Mouse (Mus musculus): ENCODE measurements around the gene Hoxd13. TPM values are rescaled to one million over a fixed set of nuclear protein-coding genes. Genes with fewer than 3 reads are reported as not detected.

Gene Hoxd13
- total RNA-seq (2023), result not detected

GRCm38 (mm10) chr2:74667842-74668357, at the start of gene Hoxd13:
TSS of gene Hoxd13 (plus strand) at chr2:74668310.

GRCm38 (mm10) chr2:74659507-74660005, 8.6 kb upstream of the Hoxd13 start, which contains the start of gene Evx2:
TSS of gene Evx2 (minus strand) at chr2:74659557.

GRCm38 (mm10) chr2:74674881-74675665, 7.0 kb downstream of the Hoxd13 start, which contains the start of gene Hoxd12:
TSS of gene Hoxd12 (plus strand) at chr2:74675013.

GRCm38 (mm10) chr2:74678891-74679595, 10.9 kb downstream of the Hoxd13 start, which contains the start of gene Hoxd11:
TSS of gene Hoxd11 (plus strand) at chr2:74679557.

GRCm38 (mm10) chr2:74691022-74691951, 23.2 kb downstream of the Hoxd13 start, which contains the start of gene Hoxd10:
TSS of gene Hoxd10 (plus strand) at chr2:74691924.

GRCm38 (mm10) chr2:74697567-74698121, 29.5 kb downstream of the Hoxd13 start, which contains the start of gene Hoxd9:
TSS of gene Hoxd9 (plus strand) at chr2:74697727.

GRCm38 (mm10) chr2:74704393-74704998, 36.4 kb downstream of the Hoxd13 start, which contains the start of gene Hoxd8:
TSS of gene Hoxd8 (plus strand) at chr2:74704615.

GRCm38 (mm10) chr2:74711721-74712621, 43.9 kb downstream of the Hoxd13 start, which contains the start of the genes Hoxd3 and Hoxd4:
TSS of gene Hoxd3 (plus strand) at chr2:74711927.
TSS of gene Hoxd4 (plus strand) at chr2:74711929.

Other genes with a start within 250 kb of the Hoxd13 start
- gene Lnpk, start 88.9 kb upstream of the Hoxd13 start, total RNA-seq (2023), result 26.9 TPM
- not detected for gene Evx2, start 8.8 kb upstream of the Hoxd13 start, total RNA-seq (2023)
- not detected for gene Hoxd12, start 6.7 kb downstream of the Hoxd13 start, total RNA-seq (2023)
- not detected for gene Hoxd11, start 11.2 kb downstream of the Hoxd13 start, total RNA-seq (2023)
- gene Hoxd10, start 23.6 kb downstream of the Hoxd13 start, total RNA-seq (2023), result not detected
- not detected for gene Hoxd9, start 29.4 kb downstream of the Hoxd13 start, total RNA-seq (2023)
- gene Hoxd8, start 36.3 kb downstream of the Hoxd13 start, total RNA-seq (2023), result not detected
- gene Hoxd3, start 43.6 kb downstream of the Hoxd13 start, total RNA-seq (2023), result not detected
- not detected for gene Hoxd4, start 43.6 kb downstream of the Hoxd13 start, total RNA-seq (2023)
- not detected for gene Gm28230, start 58.4 kb downstream of the Hoxd13 start, total RNA-seq (2023)
- gene Hoxd1, start 94.7 kb downstream of the Hoxd13 start, total RNA-seq (2023), result not detected
- gene Mtx2, start 157.5 kb downstream of the Hoxd13 start, total RNA-seq (2023), result 24.1 TPM

Measured in CD4-positive naive resting alpha-beta T cell, adult 57 days (primary cell).